Mouse (Mus musculus): ENCODE data around the gene Daam2.

DNA sequence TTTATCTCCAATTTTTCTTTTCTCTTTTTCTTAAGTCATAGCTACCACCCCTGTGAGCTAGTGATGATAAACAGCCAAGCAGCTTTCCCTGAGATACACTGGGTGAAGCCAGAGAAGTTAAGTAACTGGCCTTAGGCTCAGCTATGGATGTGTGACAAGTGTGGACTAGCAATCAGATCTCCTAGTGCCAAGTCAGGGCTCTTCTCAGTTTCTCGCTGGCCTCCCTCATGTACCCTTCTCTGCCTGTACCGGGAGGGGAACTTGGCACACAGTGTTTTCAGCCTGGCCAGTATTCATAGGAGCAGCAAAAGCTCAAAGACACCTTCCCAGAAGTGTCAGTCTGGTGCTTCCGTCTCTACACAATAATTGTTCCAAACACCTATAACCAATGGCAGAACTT lies 140.3 kb downstream of the Daam2 start:
- TF ChIP-seq CTCF (IDR thresholded peaks at IDR 0.05) (no peak), EP300 (IDR thresholded peaks at IDR 0.05) (no peak)
